ENCODE assay signal across 23 mouse cellular contexts in genomic region chr5:135115241-135115640, GRCm38 (mm10). TPM values are rescaled to one million over a fixed set of nuclear protein-coding genes. Genes with fewer than 3 reads are reported as not detected.
DNase-seq lines count a peak whose midpoint lies in the region; ATAC-seq and TF ChIP-seq lines count a peak whose summit lies in the region.
"Had no signal": no experiment of that assay in that cellular context is flagged by ENCODE, and none has a peak within 500 bp of the region (broad histone marks: within the 10 kb centered on the region; RNA-seq: fewer than 3 reads in every experiment).

No protein-coding gene starts in this region.

- TF ChIP-seq EP300 in liver, postnatal 0 days (IDR thresholded peaks at IDR 0.05; ENCODE audit: low read depth), result no peak

- DNase-seq in testis, postnatal 14 days (ENCODE audit: low spot score), result peak; percentile 63
- no peak for DNase-seq in testis, postnatal 10 days (ENCODE audit: low spot score)
- peak; percentile 75 for DNase-seq in liver, postnatal 0 days
- DNase-seq in kidney, adult 2 months, result no peak
- DNase-seq in forebrain, embryonic 14.5 days (ENCODE audit: low spot score), result no peak
- DNase-seq in cerebellum, adult 8-10 months, result no peak
- DNase-seq: adrenal gland, postnatal 14 days; B cell, adult 2 months; cerebellum, adult 18-20 months; gastrocnemius, adult 2 months; heart, postnatal 36 days; lung, postnatal 10 days; thymus, postnatal 14 days had no signal

- H3K27me3 ChIP-seq in liver, postnatal 0 days (ENCODE audit: insufficient read depth, low read length), result no peaks in the 10 kb centered on the region
- peaks cover 15% of the 10 kb centered on the region for H3K27me3 ChIP-seq in heart, embryonic 12.5 days (replicated peaks)
- no peaks in the 10 kb centered on the region for H3K27me3 ChIP-seq in kidney, adult 2 months (replicated peaks; ENCODE audit: control insufficient read depth, insufficient read depth, low read length)
- H3K27me3 ChIP-seq in forebrain, embryonic 14.5 days (replicated peaks; ENCODE audit: control insufficient read depth, insufficient read depth, low read length), result peaks cover 2% of the 10 kb centered on the region; the same call in 1 of the 2 replicates
- H3K27me3 ChIP-seq: midbrain, embryonic 15.5 days had no signal

- no peak overlapping the region for H3K4me2 ChIP-seq in liver, postnatal 0 days (ENCODE audit: low read depth, low read length)
- H3K4me2 ChIP-seq in heart, embryonic 12.5 days, result no peak overlapping the region
- no peak overlapping the region for H3K4me2 ChIP-seq in forebrain, embryonic 14.5 days (ENCODE audit: low read length)
- H3K4me2 ChIP-seq: embryonic facial prominence, embryonic 12.5 days; heart, embryonic 13.5 days; limb, embryonic 12.5 days; midbrain, embryonic 15.5 days had no signal

- no peaks in the 10 kb centered on the region for H3K36me3 ChIP-seq in liver, postnatal 0 days (replicated peaks; ENCODE audit: insufficient read depth, low read length)
- no peaks in the 10 kb centered on the region for H3K36me3 ChIP-seq in heart, embryonic 12.5 days
- H3K36me3 ChIP-seq in kidney, adult 2 months (ENCODE audit: control insufficient read depth, insufficient read depth, low read length), result no peaks in the 10 kb centered on the region
- no peaks in the 10 kb centered on the region for H3K36me3 ChIP-seq in forebrain, embryonic 14.5 days (ENCODE audit: control insufficient read depth, insufficient read depth, low read length)
- H3K36me3 ChIP-seq: embryonic facial prominence, embryonic 12.5 days; G1E; heart, embryonic 13.5 days; limb, embryonic 12.5 days; midbrain, embryonic 15.5 days had no signal

- H3K4me1 ChIP-seq in liver, postnatal 0 days (ENCODE audit: insufficient read depth), result peaks cover 8% of the 10 kb centered on the region
- H3K4me1 ChIP-seq in heart, embryonic 12.5 days (replicated peaks), result peaks cover 10% of the 10 kb centered on the region
- H3K4me1 ChIP-seq in kidney, adult 2 months (ENCODE audit: control insufficient read depth, insufficient read depth, low read length), result peaks cover 4% of the 10 kb centered on the region
- no peaks in the 10 kb centered on the region for H3K4me1 ChIP-seq in forebrain, embryonic 14.5 days (ENCODE audit: control insufficient read depth, insufficient read depth, low read length)
- H3K4me1 ChIP-seq: embryonic facial prominence, embryonic 12.5 days; limb, embryonic 12.5 days; midbrain, embryonic 15.5 days had no signal

- WGBS in liver, postnatal 0 days (ENCODE audit: insufficient replicate concordance), result 56% methylated on average over 8 of the region's 8 CpGs
- WGBS in heart, embryonic 12.5 days, result 82% methylated on average over 8 of the region's 8 CpGs
- 64% methylated on average over 8 of the region's 8 CpGs for WGBS in kidney, adult 2 months
- WGBS in forebrain, embryonic 14.5 days, result 86% methylated on average over 8 of the region's 8 CpGs

- peak; percentile 97 for ATAC-seq in inflammation-experienced regulatory T-cells, adult 6 months
- peak; percentile 92 for ATAC-seq in liver, postnatal 0 days
- ATAC-seq in heart, embryonic 12.5 days (ENCODE audit: insufficient number of reproducible peaks, low FRiP score), result no peak
- ATAC-seq in forebrain, embryonic 14.5 days, result no peak
- ATAC-seq: hindbrain, postnatal 0 days; midbrain, embryonic 15.5 days had no signal

- H3K4me3 ChIP-seq in liver, postnatal 0 days (ENCODE audit: low read depth, low read length), result no peak overlapping the region
- no peak overlapping the region for H3K4me3 ChIP-seq in heart, embryonic 12.5 days
- no peak overlapping the region for H3K4me3 ChIP-seq in kidney, adult 2 months (ENCODE audit: insufficient read depth, low read depth, low read length)
- H3K4me3 ChIP-seq in forebrain, embryonic 14.5 days (ENCODE audit: low read depth, low read length), result no peak overlapping the region
- H3K4me3 ChIP-seq: embryonic facial prominence, embryonic 12.5 days; gastrocnemius, adult 2 months; heart, embryonic 13.5 days; layer of hippocampus, adult 2 months; limb, embryonic 12.5 days; megakaryocyte, embryonic 14.5 days; midbrain, embryonic 15.5 days had no signal

- no peaks in the 10 kb centered on the region for H3K9me3 ChIP-seq in liver, postnatal 0 days (ENCODE audit: low read length)
- H3K9me3 ChIP-seq in heart, embryonic 12.5 days (replicated peaks), result no peaks in the 10 kb centered on the region
- H3K9me3 ChIP-seq in forebrain, embryonic 14.5 days (replicated peaks; ENCODE audit: control insufficient read depth, low read length), result no peaks in the 10 kb centered on the region
- H3K9me3 ChIP-seq: embryonic facial prominence, embryonic 12.5 days; G1E; heart, embryonic 13.5 days; limb, embryonic 12.5 days; midbrain, embryonic 15.5 days had no signal

- H3K9ac ChIP-seq in liver, postnatal 0 days (replicated peaks), result no peak overlapping the region
- H3K9ac ChIP-seq in heart, embryonic 12.5 days, result no peak overlapping the region
- H3K9ac ChIP-seq in forebrain, embryonic 14.5 days (ENCODE audit: low read length), result no peak overlapping the region
- H3K9ac ChIP-seq: embryonic facial prominence, embryonic 12.5 days; heart, embryonic 13.5 days; limb, embryonic 12.5 days; midbrain, embryonic 15.5 days had no signal

- TF ChIP-seq CTCF in liver, postnatal 0 days (IDR thresholded peaks at IDR 0.05; ENCODE audit: low read depth), result no peak
- no peak for TF ChIP-seq CTCF in kidney, adult 2 months (conservative IDR thresholded peaks at IDR 0.05; ENCODE audit: insufficient read depth, insufficient read length, low read depth, low read length)

- H3K27ac ChIP-seq in liver, postnatal 0 days (ENCODE audit: low read depth), result peak overlapping the region; percentile 58
- no peak overlapping the region for H3K27ac ChIP-seq in heart, embryonic 12.5 days (ENCODE audit: poor library complexity, severe bottlenecking)
- H3K27ac ChIP-seq in kidney, adult 2 months (ENCODE audit: insufficient read depth, low read depth, low read length), result no peak overlapping the region
- H3K27ac ChIP-seq in forebrain, embryonic 14.5 days (ENCODE audit: low read depth, low read length), result no peak overlapping the region
- H3K27ac ChIP-seq: embryonic facial prominence, embryonic 12.5 days; gastrocnemius, adult 2 months; heart, embryonic 13.5 days; hindbrain, postnatal 0 days; layer of hippocampus, adult 2 months; limb, embryonic 12.5 days; midbrain, embryonic 15.5 days had no signal

- no peak for TF ChIP-seq POLR2A in kidney, adult 2 months (IDR thresholded peaks at IDR 0.05; ENCODE audit: low read depth, low read length)

RNA-seq across cellular contexts. Expression of gene Mlxipl, which starts 25.6 kb away (rescaled TPM):
- polyA plus RNA-seq in inflammation-experienced regulatory T-cells, adult 6 months (2017; shearing (Covaris generic)), result not detected
- 18.2 and 19.5 TPM in 2 replicates for polyA plus RNA-seq in liver, postnatal 0 days (2015; fragmentation: Nextera tagmentation; extraction: Ambion mirVana)
- polyA plus RNA-seq in heart, embryonic 12.5 days (2016; fragmentation: Nextera tagmentation; extraction: Ambion mirVana), result 0.59 and 1.0 TPM in 2 replicates
- polyA plus RNA-seq in kidney, adult 2 months (2012; rRNA removed), result 144 and 170 TPM in 2 replicates
- 0.36 and 0.64 TPM in 2 replicates for polyA plus RNA-seq in forebrain, embryonic 14.5 days (2014; fragmentation: Nextera tagmentation; extraction: Ambion mirVana)
- polyA plus RNA-seq: G1E had no signal

RNA-seq across cellular contexts. Expression of gene Tbl2, which starts 34.2 kb away (rescaled TPM):
- polyA plus RNA-seq in inflammation-experienced regulatory T-cells, adult 6 months (2017; shearing (Covaris generic)), result 1 to 10 TPM; 5.2 to 9.2 (median 5.8) TPM
- polyA plus RNA-seq in liver, postnatal 0 days (2015; fragmentation: Nextera tagmentation; extraction: Ambion mirVana), result 10.4 and 12.3 TPM in 2 replicates
- polyA plus RNA-seq in heart, embryonic 12.5 days (2016; fragmentation: Nextera tagmentation; extraction: Ambion mirVana), result 26.8 and 27.2 TPM in 2 replicates
- 10.1 and 10.2 TPM in 2 replicates for polyA plus RNA-seq in kidney, adult 2 months (2012; rRNA removed)
- 16.3 and 17.4 TPM in 2 replicates for polyA plus RNA-seq in forebrain, embryonic 14.5 days (2014; fragmentation: Nextera tagmentation; extraction: Ambion mirVana)

RNA-seq across cellular contexts. Expression of gene Vps37d, which starts 37.2 kb away (rescaled TPM):
- polyA plus RNA-seq in inflammation-experienced regulatory T-cells, adult 6 months (2017; shearing (Covaris generic)), result not detected
- polyA plus RNA-seq in liver, postnatal 0 days (2015; fragmentation: Nextera tagmentation; extraction: Ambion mirVana), result 0.53 and 0.80 TPM in 2 replicates
- polyA plus RNA-seq in heart, embryonic 12.5 days (2016; fragmentation: Nextera tagmentation; extraction: Ambion mirVana), result 4.4 and 4.7 TPM in 2 replicates
- 7.3 and 8.7 TPM in 2 replicates for polyA plus RNA-seq in kidney, adult 2 months (2012; rRNA removed)
- 25.0 and 28.9 TPM in 2 replicates for polyA plus RNA-seq in forebrain, embryonic 14.5 days (2014; fragmentation: Nextera tagmentation; extraction: Ambion mirVana)

RNA-seq across cellular contexts. Expression of gene Bud23, which starts 50.5 kb away (rescaled TPM):
- polyA plus RNA-seq in inflammation-experienced regulatory T-cells, adult 6 months (2017; shearing (Covaris generic)), result 10 to 100 TPM; 63.3 to 71.1 (median 67.0) TPM
- 38.3 TPM in 2 replicates for polyA plus RNA-seq in liver, postnatal 0 days (2015; fragmentation: Nextera tagmentation; extraction: Ambion mirVana)
- polyA plus RNA-seq in heart, embryonic 12.5 days (2016; fragmentation: Nextera tagmentation; extraction: Ambion mirVana), result 63.6 and 68.5 TPM in 2 replicates
- 50.4 and 50.7 TPM in 2 replicates for polyA plus RNA-seq in kidney, adult 2 months (2012; rRNA removed)
- 89.1 and 92.7 TPM in 2 replicates for polyA plus RNA-seq in forebrain, embryonic 14.5 days (2014; fragmentation: Nextera tagmentation; extraction: Ambion mirVana)

RNA-seq across cellular contexts. Expression of gene Dnajc30, which starts 51.2 kb away (rescaled TPM):
- 10 to 100 TPM; 18.9 to 32.0 (median 30.4) TPM for polyA plus RNA-seq in inflammation-experienced regulatory T-cells, adult 6 months (2017; shearing (Covaris generic))
- polyA plus RNA-seq in liver, postnatal 0 days (2015; fragmentation: Nextera tagmentation; extraction: Ambion mirVana), result 28.7 and 33.3 TPM in 2 replicates
- polyA plus RNA-seq in heart, embryonic 12.5 days (2016; fragmentation: Nextera tagmentation; extraction: Ambion mirVana), result 25.0 and 28.4 TPM in 2 replicates
- polyA plus RNA-seq in kidney, adult 2 months (2012; rRNA removed), result 47.3 and 63.3 TPM in 2 replicates
- 36.3 and 38.8 TPM in 2 replicates for polyA plus RNA-seq in forebrain, embryonic 14.5 days (2014; fragmentation: Nextera tagmentation; extraction: Ambion mirVana)

Comparison
In these comparisons a context has a peak if more than half of its experiments do, and no peak if none do; other contexts are left out.
1. DNase-seq: peak in testis, postnatal 14 days (single experiment) and liver, postnatal 0 days (single experiment); none in testis, postnatal 10 days (single experiment), kidney, adult 2 months (single experiment), forebrain, embryonic 14.5 days (single experiment) and cerebellum, adult 8-10 months (single experiment).
2. ATAC-seq: peak in inflammation-experienced regulatory T-cells, adult 6 months (single experiment) and liver, postnatal 0 days (single experiment); none in heart, embryonic 12.5 days (single experiment) and forebrain, embryonic 14.5 days (single experiment).